Mouse (Mus musculus) CH12.LX (cell line): ENCODE measurements around the gene Shank3. TPM values are rescaled to one million over a fixed set of nuclear protein-coding genes. Genes with fewer than 3 reads are reported as not detected.

ENCODE experiments used
- DNase-seq: peaks from one replicate; pipeline ENCODE4 v3.0.0-alpha.2; 2013; ENCODE audit errors: extremely low read depth
- H3K27ac ChIP-seq: 2 replicates; pipeline ENCODE4 v1.5.1; 2012; ENCODE audit warnings: low read depth, mild to moderate bottlenecking, control low read depth, moderate library complexity; ENCODE audit not compliant: insufficient read depth
- H3K27me3 ChIP-seq: replicated peaks from 2 replicates; pipeline ENCODE3; 2012; ENCODE audit warnings: inconsistent platforms
- H3K36me3 ChIP-seq, 2 experiments: replicated peaks in 1 of 2; 2 replicates each; pipeline versions ENCODE3 to v1.6.1; 2012; ENCODE audit warnings: inconsistent platforms in 1 of 2, low read length in 1 of 2, mild to moderate bottlenecking in 1 of 2, mixed read lengths in 1 of 2, moderate library complexity in 1 of 2; ENCODE audit not compliant: control insufficient read depth in 1 of 2, insufficient read depth in 1 of 2
- H3K4me1 ChIP-seq, 2 experiments: 2 replicates each; pipeline ENCODE4 v1.6.1; 2012; ENCODE audit warnings: inconsistent platforms in 1 of 2, moderate library complexity in 1 of 2; ENCODE audit not compliant: insufficient read depth in 2 of 2, control insufficient read depth in 1 of 2
- H3K4me2 ChIP-seq: 2 replicates; pipeline ENCODE4 v1.6.1; 2012; ENCODE audit warnings: low read depth, mild to moderate bottlenecking, control low read depth; ENCODE audit not compliant: poor library complexity, insufficient read depth, severe bottlenecking
- H3K4me3 ChIP-seq, 3 experiments: fragments of 150-350 bp in 1 of 3; sonication (generic) in 1 of 3; replicated peaks in 1 of 3; 2 replicates each; pipeline versions ENCODE3 to v1.5.1; 2011 to 2012; ENCODE audit warnings: low read depth in 2 of 3, low read length in 2 of 3, mild to moderate bottlenecking in 2 of 3, moderate library complexity in 2 of 3, control low read depth in 1 of 3, improper control_type of control experiment in 1 of 3, inconsistent platforms in 1 of 3, mixed read lengths in 1 of 3; ENCODE audit not compliant: poor library complexity in 1 of 3
- H3K79me2 ChIP-seq: replicated peaks from 2 replicates; pipeline ENCODE4 v1.6.1; 2012; ENCODE audit warnings: mild to moderate bottlenecking, moderate library complexity; ENCODE audit not compliant: control insufficient read depth, poor library complexity, insufficient read depth, severe bottlenecking; ENCODE audit errors: extremely low read depth
- H3K9ac ChIP-seq: 2 replicates; pipeline ENCODE4 v1.6.1; 2012; ENCODE audit warnings: low read depth, mild to moderate bottlenecking, control low read depth, moderate library complexity; ENCODE audit not compliant: insufficient read depth
- H3K9me3 ChIP-seq: replicated peaks from 2 replicates; pipeline ENCODE3; 2012; ENCODE audit warnings: low read length, inconsistent platforms, mixed read lengths
- BHLHE40 ChIP-seq: IDR thresholded peaks from 2 replicates; pipeline ENCODE4 v1.6.1; 2011; ENCODE audit warnings: mild to moderate bottlenecking, low read depth, low read length, improper control_type of control experiment
- CHD1 ChIP-seq: IDR thresholded peaks from 2 replicates; pipeline ENCODE4 v1.6.1; 2012; ENCODE audit warnings: low read depth, low read length, improper control_type of control experiment, inconsistent platforms
- CTCF ChIP-seq, 2 experiments: IDR thresholded peaks in 1 of 2; conservative IDR thresholded peaks in 1 of 2; 2 replicates each; pipeline ENCODE4 v1.5.1; 2011 to 2012; ENCODE audit warnings: low read depth in 2 of 2, low read length in 2 of 2, improper control_type of control experiment in 1 of 2, inconsistent platforms in 1 of 2, mild to moderate bottlenecking in 1 of 2, moderate library complexity in 1 of 2
- EP300 ChIP-seq: IDR thresholded peaks from 2 replicates; pipeline ENCODE4 v1.6.1; 2011; ENCODE audit warnings: low read length, improper control_type of control experiment
- HCFC1 ChIP-seq: IDR thresholded peaks from 2 replicates; pipeline ENCODE4 v1.6.1; 2012; ENCODE audit warnings: low read depth, mild to moderate bottlenecking, inconsistent platforms, low read length, improper control_type of control experiment
- JUN ChIP-seq: IDR thresholded peaks from 2 replicates; pipeline ENCODE4 v1.6.1; 2011; ENCODE audit warnings: low read depth, mild to moderate bottlenecking, low read length, improper control_type of control experiment, moderate library complexity; ENCODE audit not compliant: insufficient read depth
- JUND ChIP-seq: conservative IDR thresholded peaks from 2 replicates; pipeline ENCODE4 v1.6.1; 2011; ENCODE audit warnings: low read depth, low read length, improper control_type of control experiment
- MAFK ChIP-seq: IDR thresholded peaks from 2 replicates; pipeline ENCODE4 v1.6.1; 2011; ENCODE audit warnings: low read length, improper control_type of control experiment; ENCODE audit not compliant: insufficient replicate concordance
- MAX ChIP-seq: IDR thresholded peaks from 2 replicates; pipeline ENCODE4 v1.6.1; 2011; ENCODE audit warnings: low read length, improper control_type of control experiment
- MEF2A ChIP-seq: IDR thresholded peaks from 2 replicates; pipeline ENCODE4 v1.6.1; 2014; ENCODE audit warnings: low read depth, mild to moderate bottlenecking, inconsistent platforms, low read length, improper control_type of control experiment, borderline replicate concordance
- MXI1 ChIP-seq: IDR thresholded peaks from 2 replicates; pipeline ENCODE4 v1.6.1; 2011; ENCODE audit warnings: mild to moderate bottlenecking, low read depth, low read length, improper control_type of control experiment
- NELFE ChIP-seq: IDR thresholded peaks from 2 replicates; pipeline ENCODE4 v1.6.1; 2011; ENCODE audit warnings: low read depth, low read length, improper control_type of control experiment
- PAX5 ChIP-seq: IDR thresholded peaks from 2 replicates; pipeline ENCODE4 v1.6.1; 2012; ENCODE audit warnings: low read length, inconsistent platforms, mixed read lengths
- POLR2A ChIP-seq: IDR thresholded peaks from 2 replicates; pipeline ENCODE4 v1.6.1; 2011; ENCODE audit warnings: low read depth, mild to moderate bottlenecking, improper control_type of control experiment, low read length
- POLR2AphosphoS2 ChIP-seq: IDR thresholded peaks from 2 replicates; pipeline ENCODE4 v1.6.1; 2011; ENCODE audit warnings: low read depth, low read length, improper control_type of control experiment
- RAD21 ChIP-seq: IDR thresholded peaks from 2 replicates; pipeline ENCODE4 v1.6.1; 2011; ENCODE audit warnings: low read depth, mild to moderate bottlenecking, low read length, improper control_type of control experiment, moderate library complexity
- RCOR1 ChIP-seq: conservative IDR thresholded peaks from 2 replicates; pipeline ENCODE4 v1.6.1; 2012; ENCODE audit warnings: low read depth, mild to moderate bottlenecking, inconsistent platforms, low read length, improper control_type of control experiment
- TBP ChIP-seq: conservative IDR thresholded peaks from 2 replicates; pipeline ENCODE4 v1.6.1; 2011; ENCODE audit warnings: low read depth, low read length, improper control_type of control experiment
- USF1 ChIP-seq: IDR thresholded peaks from 2 replicates; pipeline ENCODE4 v1.6.1; 2014; ENCODE audit warnings: low read depth, mild to moderate bottlenecking, inconsistent platforms, low read length, improper control_type of control experiment
- USF2 ChIP-seq: conservative IDR thresholded peaks from 2 replicates; pipeline ENCODE4 v1.6.1; 2011; ENCODE audit warnings: low read depth, low read length, improper control_type of control experiment
- ZC3H11A ChIP-seq: IDR thresholded peaks from 2 replicates; pipeline ENCODE4 v1.6.1; 2012; ENCODE audit warnings: low read depth, mild to moderate bottlenecking, inconsistent platforms, low read length, improper control_type of control experiment
- ZMIZ1 ChIP-seq: IDR thresholded peaks from 2 replicates; pipeline ENCODE4 v1.6.1; 2012; ENCODE audit warnings: low read depth, mild to moderate bottlenecking, inconsistent platforms, low read length, improper control_type of control experiment
- ZNF384 ChIP-seq: IDR thresholded peaks from 2 replicates; pipeline ENCODE4 v1.6.1; 2012; ENCODE audit warnings: low read depth, low read length, improper control_type of control experiment, inconsistent platforms
- dilution Hi-C: fragments of 300-500 bp; cut with MboI; formaldehyde crosslinking; loops from 2 replicates; pipeline ENCODE4 v1.14.3; 2020; ENCODE audit warnings: low sequenced_read_pairs; ENCODE audit not compliant: extremely low pct_unique_long_range_greater_than_20kb, extremely low pct_ligation_motif_present
- in situ Hi-C: fragments of 300-500 bp; cut with MboI; formaldehyde crosslinking; loops from 3 replicates; pipeline ENCODE4 v1.14.3; 2019; ENCODE audit warnings: low sequenced_read_pairs, low pct_ligation_motif_present, low pct_unique_long_range_greater_than_20kb, mixed read lengths
- polyA plus RNA-seq: library from polyadenylated mRNA; unstranded; fragments of >175 nt; gene quantifications from 2 replicates; pipeline ENCODE4 v1.2.1, GENCODE M21; 2012; ENCODE audit warnings: low read depth; ENCODE audit not compliant: insufficient read length
- total RNA-seq, 2 experiments: library from RNA; depleted of rRNA; stranded (reverse); fragments of 300-350 nt in 1 of 2; fragments of >200 nt in 1 of 2; gene quantifications; 2 replicates each; pipeline ENCODE4 v1.2.3; 2012 to 2014

Gene Shank3
- total and polyA plus RNA-seq, 3 experiments, result not detected

DNA sequence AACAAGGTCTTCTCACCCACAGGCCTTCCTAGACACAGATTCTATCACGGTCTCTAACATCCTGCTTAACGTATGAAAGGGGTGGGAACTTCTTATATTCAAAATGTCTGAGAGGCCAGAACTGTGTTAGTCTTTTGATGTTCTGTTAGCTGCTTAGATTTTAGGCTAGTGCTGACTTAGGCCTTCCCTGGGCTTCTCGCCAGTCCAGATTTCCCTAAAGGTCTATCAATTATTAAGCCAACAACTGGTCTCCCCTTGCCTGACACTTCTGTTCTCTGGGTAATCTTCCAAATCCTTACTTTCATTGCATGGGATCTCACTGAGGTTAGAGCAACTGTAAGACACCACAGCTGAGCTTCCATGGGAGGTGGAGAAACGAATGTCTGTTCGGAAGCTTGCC is 89.7 kb downstream of the Shank3 start:
- dilution Hi-C loops, result no loop called here
- no peak overlapping the region for H3K27ac ChIP-seq
- H3K27me3 ChIP-seq, result peaks cover 5% of the 10 kb centered on the region

DNA sequence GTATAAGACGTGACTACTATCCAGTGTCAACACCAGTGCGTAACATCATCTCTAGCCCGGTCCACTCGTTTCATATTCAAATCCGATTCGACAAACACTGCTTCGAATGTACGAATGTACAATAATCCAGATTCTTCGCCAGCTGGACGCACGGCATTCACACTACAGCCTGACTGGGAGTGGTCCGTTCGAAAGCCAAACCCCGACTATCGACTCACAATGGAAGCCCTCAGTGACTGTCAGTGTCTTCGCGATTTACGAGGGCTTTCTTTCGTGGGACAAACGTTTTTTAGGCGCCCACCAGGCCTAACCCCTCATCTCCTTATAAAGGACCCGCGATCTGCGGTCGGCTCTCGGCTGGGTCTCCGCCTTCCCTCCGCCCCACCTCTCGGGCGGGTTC is 91.9 kb downstream of the Shank3 start:
- H3K9me3 ChIP-seq, result no peaks in the 10 kb centered on the region
- no peaks in the 10 kb centered on the region for H3K79me2 ChIP-seq
- peak overlapping the region; percentile 40 for H3K9ac ChIP-seq
- peak overlapping the region; percentile 60 for H3K4me2 ChIP-seq
- H3K27ac ChIP-seq, result no peak overlapping the region
- no peak for TF ChIP-seq RCOR1
- no peak for TF ChIP-seq HCFC1
- TF ChIP-seq EP300, result no peak
- TF ChIP-seq POLR2AphosphoS2, result no peak
- no peak for TF ChIP-seq CHD1
- no peak for TF ChIP-seq TBP
- no peak for TF ChIP-seq MEF2A
- no peak for TF ChIP-seq BHLHE40
- no peak for TF ChIP-seq USF1
- TF ChIP-seq ZC3H11A, result no peak
- no peak for TF ChIP-seq MXI1
- TF ChIP-seq MAX, result no peak
- no peak for TF ChIP-seq USF2
- no peak for DNase-seq
- dilution Hi-C loops (no loop called here), in situ Hi-C loops (no loop called here)
- H3K4me3 ChIP-seq, result peak overlapping the region; percentile 45 to 75 (median 57)
- H3K36me3 ChIP-seq, result no peaks in the 10 kb centered on the region
- H3K4me1 ChIP-seq, result no peaks in the 10 kb centered on the region; a peak in 1 of 4 replicates
- H3K27me3 ChIP-seq, result peaks cover 17% of the 10 kb centered on the region

More for the DNA sequence above, 89.7 kb downstream of the Shank3 start:
- no peaks in the 10 kb centered on the region for H3K79me2 ChIP-seq
- in situ Hi-C loops, result no loop called here
- no peak for TF ChIP-seq MAFK
- TF ChIP-seq CTCF (conservative IDR thresholded peaks at IDR 0.05 in 1 of 2, IDR thresholded peaks at IDR 0.05 in 1 of 2; ENCODE audit: low read depth in 2 of 2, low read length in 2 of 2), result no peak
- TF ChIP-seq JUND, result no peak
- TF ChIP-seq POLR2A, result no peak
- TF ChIP-seq RAD21, result no peak
- TF ChIP-seq ZC3H11A, result no peak
- TF ChIP-seq JUN, result no peak
- no peak for TF ChIP-seq CHD1
- no peak for TF ChIP-seq PAX5
- TF ChIP-seq ZNF384, result no peak
- TF ChIP-seq TBP, result no peak
- TF ChIP-seq NELFE, result no peak
- TF ChIP-seq ZMIZ1, result no peak
- no peak overlapping the region for H3K9ac ChIP-seq
- H3K36me3 ChIP-seq, result peaks cover 0 to 1% of the 10 kb centered on the region in 2 experiments
- no peak for DNase-seq
- no peaks in the 10 kb centered on the region for H3K9me3 ChIP-seq
- H3K4me3 ChIP-seq, result no peak overlapping the region
- H3K4me1 ChIP-seq, result no peaks in the 10 kb centered on the region; a peak in 1 of 4 replicates
- H3K4me2 ChIP-seq, result no peak overlapping the region
